Mouse (Mus musculus) intestine, embryonic 16.5 days (tissue): ENCODE measurements at regions not wholly inside any gene's neighbourhood (a gene's known extent, or its start where the extent isn't known, plus 50 kb on each side); places are given as distances from the start of the nearest gene placed in this dataset.

Experiments used
- ATAC-seq: fragments of 200-750 bp; cut with Nextera tagmentation; 2 replicates; pipeline ENCODE4 v1.8.0; 2017; ENCODE audit warnings: moderate TSS enrichment, moderate library complexity
- H3K27ac ChIP-seq: fragments of 300-500 bp; sonication (generic); 2 replicates; pipeline ENCODE4 v1.5.1; 2014; ENCODE audit warnings: mild to moderate bottlenecking, low read length
- H3K27me3 ChIP-seq: fragments of 300-500 bp; sonication (generic); replicated peaks from 2 replicates; pipeline ENCODE4 v1.6.1; 2014; ENCODE audit warnings: low read length, control low read depth, mixed read lengths; ENCODE audit not compliant: control insufficient read depth, insufficient read depth
- H3K36me3 ChIP-seq: fragments of 300-500 bp; sonication (generic); 2 replicates; pipeline ENCODE4 v1.6.1; 2014; ENCODE audit warnings: low read length, control low read depth; ENCODE audit not compliant: control insufficient read depth, insufficient read depth
- H3K4me1 ChIP-seq: fragments of 300-500 bp; sonication (generic); 2 replicates; pipeline ENCODE4 v1.6.1; 2014; ENCODE audit warnings: low read length, control low read depth, mixed read lengths; ENCODE audit not compliant: control insufficient read depth, insufficient read depth
- H3K4me2 ChIP-seq: fragments of 300-500 bp; sonication (generic); 2 replicates; pipeline ENCODE4 v1.6.1; 2014; ENCODE audit warnings: low read depth, low read length, control low read depth
- H3K4me3 ChIP-seq: fragments of 300-500 bp; sonication (generic); 2 replicates; pipeline ENCODE4 v1.5.1; 2014; ENCODE audit warnings: mild to moderate bottlenecking, low read length
- H3K9ac ChIP-seq: fragments of 300-500 bp; sonication (generic); 2 replicates; pipeline ENCODE4 v1.6.1; 2014; ENCODE audit warnings: low read depth, low read length
- H3K9me3 ChIP-seq: fragments of 300-500 bp; sonication (generic); 2 replicates; pipeline ENCODE4 v1.6.1; 2016; ENCODE audit warnings: low read length, control low read depth; ENCODE audit not compliant: control insufficient read depth
- WGBS: fragments of 180-500 bp; shearing (Covaris S2); extraction: QIAGEN DNeasy Blood & Tissue Kit; methylation state at CpG from one replicate; pipeline ENCODE4 v1.1.7; 2014; 5-methylcytosine and 5-hydroxymethylcytosine counted together

DNA sequence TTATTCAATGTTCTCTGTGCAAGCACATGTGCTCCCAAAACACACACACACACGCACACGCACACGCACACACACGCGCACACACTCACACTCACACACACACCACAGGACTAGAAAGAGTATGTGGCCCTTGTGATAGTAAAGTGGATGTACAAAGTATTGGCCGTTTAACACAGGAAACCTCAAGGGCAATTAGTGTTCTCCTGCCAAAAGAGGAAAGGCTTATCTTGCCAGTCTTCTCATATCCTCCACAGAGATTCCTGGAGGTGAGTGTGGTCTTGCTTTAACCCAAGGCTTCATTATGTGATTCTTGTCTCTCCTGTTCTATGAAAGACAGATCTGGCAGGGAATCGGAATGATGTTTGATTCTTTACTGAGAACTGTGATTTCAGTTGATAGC lies 2810.5 kb upstream of the Gm7489 start:
- Histone ChIP-seq H3K4me3 (no peak overlapping the region), H3K27ac (no peak overlapping the region), H3K27me3 (no peaks in the 10 kb centered on the region), H3K4me1 (no peaks in the 10 kb centered on the region), H3K9me3 (no peaks in the 10 kb centered on the region), H3K36me3 (no peaks in the 10 kb centered on the region), H3K4me2 (no peak overlapping the region), H3K9ac (no peak overlapping the region)
- WGBS, result 89% methylated on average over 7 of the region's 7 CpGs
- no peak for ATAC-seq

DNA sequence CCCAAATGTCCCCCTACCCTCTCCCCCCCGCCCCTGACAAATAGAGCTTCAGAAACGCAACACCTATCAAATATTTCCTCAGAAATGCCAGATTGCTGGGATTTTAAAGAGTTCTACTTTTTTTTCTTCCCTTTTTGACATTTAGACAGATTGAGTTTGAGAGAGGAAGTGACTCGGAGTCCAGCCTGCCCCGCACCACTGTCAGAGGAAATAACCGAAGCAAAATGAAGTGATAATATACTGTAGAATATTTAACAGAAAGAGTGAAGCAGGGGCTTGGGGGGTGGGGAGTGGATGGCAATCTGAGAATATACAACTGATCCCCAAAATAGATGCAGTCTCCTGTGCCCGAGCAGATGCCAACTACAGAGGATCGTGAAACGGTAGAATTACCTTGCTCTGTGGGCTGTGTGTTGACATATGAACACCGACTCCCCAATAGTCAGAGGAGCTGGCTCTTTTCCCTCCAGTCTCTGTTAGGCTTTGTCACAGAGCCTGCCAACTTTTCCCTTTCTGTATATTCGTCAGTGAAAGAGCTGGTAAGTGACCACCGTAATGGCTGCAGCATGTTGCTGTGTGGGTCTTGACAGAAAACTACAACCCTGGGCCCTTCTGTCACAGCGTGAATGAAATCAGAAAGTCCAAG lies 2800.9 kb upstream of the Gm7489 start:
- ATAC-seq, result no peak
- Histone ChIP-seq H3K27ac (no peak overlapping the region), H3K9me3 (no peaks in the 10 kb centered on the region), H3K9ac (no peak overlapping the region), H3K36me3 (no peaks in the 10 kb centered on the region), H3K4me2 (no peak overlapping the region), H3K4me3 (no peak overlapping the region), H3K27me3 (no peaks in the 10 kb centered on the region), H3K4me1 (no peaks in the 10 kb centered on the region)
- WGBS, result 72% methylated on average over 12 of the region's 12 CpGs

GRCm38 (mm10) chr15:51092936-51093335 lies 2791.8 kb upstream of the Gm7489 start:
- no peaks in the 10 kb centered on the region for H3K27me3 ChIP-seq
- no peaks in the 10 kb centered on the region for H3K36me3 ChIP-seq
- H3K27ac ChIP-seq, result no peak overlapping the region
- H3K9ac ChIP-seq, result no peak overlapping the region
- no peaks in the 10 kb centered on the region for H3K4me1 ChIP-seq
- no peak overlapping the region for H3K4me3 ChIP-seq
- H3K4me2 ChIP-seq, result no peak overlapping the region
- no peaks in the 10 kb centered on the region for H3K9me3 ChIP-seq
- ATAC-seq, result no peak
- WGBS, result 80% methylated on average over 7 of the region's 7 CpGs

GRCm38 (mm10) chr15:51103948-51104347 lies 2780.8 kb upstream of the Gm7489 start:
- no peaks in the 10 kb centered on the region for H3K36me3 ChIP-seq
- no peaks in the 10 kb centered on the region for H3K4me1 ChIP-seq
- H3K4me2 ChIP-seq, result no peak overlapping the region
- no peaks in the 10 kb centered on the region for H3K9me3 ChIP-seq
- H3K4me3 ChIP-seq, result no peak overlapping the region
- no peak overlapping the region for H3K27ac ChIP-seq
- H3K9ac ChIP-seq, result no peak overlapping the region
- no peaks in the 10 kb centered on the region for H3K27me3 ChIP-seq
- ATAC-seq, result no peak
- WGBS, result 71% methylated on average over 7 of the region's 7 CpGs

GRCm38 (mm10) chr15:51104362-51104761 lies 2780.3 kb upstream of the Gm7489 start:
- Histone ChIP-seq H3K27ac (no peak overlapping the region), H3K4me3 (peak overlapping the region; percentile 1; the same call in 1 of the 2 replicates), H3K4me2 (no peak overlapping the region), H3K9ac (no peak overlapping the region), H3K27me3 (no peaks in the 10 kb centered on the region), H3K4me1 (no peaks in the 10 kb centered on the region), H3K9me3 (no peaks in the 10 kb centered on the region), H3K36me3 (no peaks in the 10 kb centered on the region)
- 14% methylated on average over 10 of the region's 10 CpGs for WGBS
- no peak for ATAC-seq

GRCm38 (mm10) chr15:51104796-51105195 lies 2779.9 kb upstream of the Gm7489 start:
- Histone ChIP-seq H3K36me3 (no peaks in the 10 kb centered on the region), H3K4me1 (no peaks in the 10 kb centered on the region), H3K27me3 (no peaks in the 10 kb centered on the region), H3K9me3 (no peaks in the 10 kb centered on the region), H3K4me3 (no peak overlapping the region), H3K27ac (no peak overlapping the region), H3K4me2 (no peak overlapping the region), H3K9ac (no peak overlapping the region)
- WGBS, result 46% methylated on average over 5 of the region's 5 CpGs
- no peak for ATAC-seq

DNA sequence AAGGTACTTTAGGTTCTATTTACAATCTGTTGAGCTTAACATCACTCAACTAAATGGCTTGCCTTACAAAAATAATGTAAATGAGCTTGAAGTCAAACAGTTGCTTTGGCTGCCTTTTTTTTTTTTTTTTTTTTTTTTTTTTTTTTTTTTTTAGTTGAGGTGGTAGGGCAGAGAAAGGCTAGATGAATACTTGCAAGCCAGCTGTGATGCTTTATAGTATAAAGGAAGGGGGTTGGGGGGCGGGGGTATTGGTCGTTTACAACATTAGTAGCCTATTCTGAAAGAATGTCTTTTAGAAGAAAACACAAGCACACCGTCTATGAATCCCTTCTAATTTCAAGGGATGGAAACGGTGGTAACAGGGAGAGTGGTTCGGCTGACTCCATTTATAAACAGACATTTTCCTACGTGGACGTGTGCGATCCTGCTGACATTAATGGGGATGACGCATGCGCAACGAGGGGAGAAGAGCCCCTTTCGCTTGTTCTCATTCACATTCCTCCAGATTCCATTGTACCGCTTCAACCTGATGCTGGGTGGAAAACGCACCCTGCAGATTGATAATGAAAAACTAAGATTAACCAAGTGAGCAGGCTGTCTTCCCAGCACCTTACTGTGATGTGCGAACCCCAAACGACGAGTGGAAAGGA lies 2779.2 kb upstream of the Gm7489 start:
- no peaks in the 10 kb centered on the region for H3K4me1 ChIP-seq
- H3K4me2 ChIP-seq, result 0 out of 2 replicates have a peak overlapping the region, but pooled peaks have one; percentile 5
- ATAC-seq, result no peak
- H3K9me3 ChIP-seq, result no peaks in the 10 kb centered on the region
- no peak overlapping the region for H3K9ac ChIP-seq
- 54% methylated on average over 17 of the region's 17 CpGs for WGBS
- no peaks in the 10 kb centered on the region for H3K27me3 ChIP-seq
- H3K27ac ChIP-seq, result no peak overlapping the region
- H3K4me3 ChIP-seq, result no peak overlapping the region
- no peaks in the 10 kb centered on the region for H3K36me3 ChIP-seq

DNA sequence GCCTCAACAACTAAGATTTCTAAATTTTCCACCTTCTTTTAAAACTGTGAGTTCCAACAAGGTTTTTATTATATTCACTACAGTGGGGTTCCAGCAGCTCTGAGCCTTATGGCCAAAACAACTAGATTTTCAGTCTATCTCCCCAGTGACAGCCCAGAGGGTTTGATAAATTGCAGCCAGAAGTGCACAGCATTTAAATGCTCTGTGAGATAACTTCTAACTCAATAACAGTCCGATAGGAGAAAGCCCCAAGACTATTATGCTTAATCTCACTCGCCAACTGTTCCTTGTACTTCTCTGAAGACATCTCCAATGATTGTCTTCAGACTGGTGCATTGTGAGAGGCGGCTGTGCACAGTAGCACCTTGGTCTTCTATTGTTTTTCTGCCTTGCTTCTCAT lies 2774.5 kb upstream of the Gm7489 start:
- no peak overlapping the region for H3K4me2 ChIP-seq
- H3K36me3 ChIP-seq, result no peaks in the 10 kb centered on the region
- 72% methylated on average over 3 of the region's 3 CpGs for WGBS
- H3K9me3 ChIP-seq, result no peaks in the 10 kb centered on the region
- no peak for ATAC-seq
- H3K4me1 ChIP-seq, result no peaks in the 10 kb centered on the region
- no peaks in the 10 kb centered on the region for H3K27me3 ChIP-seq
- no peak overlapping the region for H3K27ac ChIP-seq
- no peak overlapping the region for H3K9ac ChIP-seq
- no peak overlapping the region for H3K4me3 ChIP-seq

DNA sequence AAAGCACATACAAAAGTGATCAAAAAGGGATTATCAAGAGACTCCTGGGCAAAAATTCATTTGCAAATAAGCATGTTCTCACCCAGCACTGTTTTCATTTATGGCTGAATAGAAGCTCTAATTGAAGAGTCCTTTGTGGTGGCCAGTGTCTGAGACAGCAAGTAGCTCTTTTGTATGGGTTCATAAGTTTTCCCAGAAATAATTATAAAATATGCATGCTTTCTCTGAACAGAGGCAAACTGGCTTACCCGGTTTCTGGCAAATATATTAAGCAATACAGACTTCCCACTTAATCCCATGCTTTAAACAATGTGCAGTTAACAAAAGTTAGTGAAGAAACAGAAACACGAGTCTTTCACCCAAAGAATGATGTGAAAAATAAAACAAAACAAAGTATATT lies 2758.8 kb upstream of the Gm7489 start:
- Histone ChIP-seq H3K27me3 (no peaks in the 10 kb centered on the region), H3K36me3 (no peaks in the 10 kb centered on the region), H3K9me3 (no peaks in the 10 kb centered on the region), H3K4me2 (no peak overlapping the region), H3K27ac (no peak overlapping the region), H3K9ac (no peak overlapping the region), H3K4me1 (no peaks in the 10 kb centered on the region), H3K4me3 (no peak overlapping the region)
- WGBS, result 65% methylated on average over 2 of the region's 2 CpGs
- ATAC-seq, result no peak

DNA sequence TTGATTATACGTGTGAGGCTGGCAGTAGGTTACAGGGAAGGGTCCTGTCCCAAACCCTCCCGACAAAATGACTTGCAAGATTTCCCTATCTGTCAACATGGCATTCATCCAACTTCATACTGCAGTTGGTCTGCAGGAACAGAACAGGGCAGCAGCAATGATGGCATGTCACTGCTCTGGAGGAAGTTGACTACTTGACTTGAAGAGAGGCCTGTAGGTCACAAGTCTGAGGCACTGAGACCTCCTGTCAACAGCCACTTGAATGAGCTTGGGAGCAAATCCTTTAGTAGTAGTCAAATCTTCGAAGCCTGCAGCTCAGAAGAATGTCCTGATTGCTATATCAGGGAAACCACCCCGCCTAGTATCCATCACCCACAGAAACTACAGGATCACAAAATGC lies 2753.7 kb upstream of the Gm7489 start:
- H3K4me2 ChIP-seq, result no peak overlapping the region
- no peak overlapping the region for H3K27ac ChIP-seq
- H3K36me3 ChIP-seq, result no peaks in the 10 kb centered on the region
- no peak overlapping the region for H3K4me3 ChIP-seq
- H3K4me1 ChIP-seq, result no peaks in the 10 kb centered on the region
- no peaks in the 10 kb centered on the region for H3K27me3 ChIP-seq
- ATAC-seq, result no peak
- H3K9ac ChIP-seq, result no peak overlapping the region
- no peaks in the 10 kb centered on the region for H3K9me3 ChIP-seq
- WGBS, result 71% methylated on average over 4 of the region's 4 CpGs
